Mouse (Mus musculus) MEL-GATA-1-ER (cell line): ENCODE data around the gene Tapbpl.
"Not testable (repeated sequence)": the region's sequence is repeated elsewhere in the genome, so short reads cannot be mapped to it uniquely, and the experiment has no call there.

Experiments used
- DNase-seq: peaks from one replicate; pipeline ENCODE4 v3.0.0-alpha.2; 2012; ENCODE audit warnings: low read depth; ENCODE audit errors: extremely low read depth

The Tapbpl gene

GRCm38 (mm10) chr6:125231117-125232044, at the start of gene Tapbpl:
TSS of gene Tapbpl (minus strand) at chr6:125231860.
- peak; percentile 50 for DNase-seq

GRCm38 (mm10) chr6:125279729-125280128, 48.1 kb upstream of the Tapbpl start:
- DNase-seq, result no peak

- peak; percentile 42 for DNase-seq
Measured at GRCm38 (mm10) chr6:125274841-125275563, 43.3 kb upstream of the Tapbpl start.

GRCm38 (mm10) chr6:125272228-125272785, 40.6 kb upstream of the Tapbpl start:
- no peak for DNase-seq

GRCm38 (mm10) chr6:125271455-125272227, 40.0 kb upstream of the Tapbpl start:
- DNase-seq, result peak; percentile 92

- no peak for DNase-seq
Measured at GRCm38 (mm10) chr6:125268799-125269198, 37.1 kb upstream of the Tapbpl start.

GRCm38 (mm10) chr6:125267469-125267868, 35.8 kb upstream of the Tapbpl start:
- DNase-seq, result no peak

GRCm38 (mm10) chr6:125266600-125266999, 34.9 kb upstream of the Tapbpl start:
- not testable (repeated sequence) for DNase-seq

GRCm38 (mm10) chr6:125266091-125266490, 34.4 kb upstream of the Tapbpl start:
- no peak for DNase-seq

GRCm38 (mm10) chr6:125265239-125265638, 33.6 kb upstream of the Tapbpl start:
- no peak for DNase-seq

GRCm38 (mm10) chr6:125264219-125264618, 32.6 kb upstream of the Tapbpl start:
- DNase-seq, result no peak

GRCm38 (mm10) chr6:125260006-125260555, 28.4 kb upstream of the Tapbpl start:
- DNase-seq, result no peak

GRCm38 (mm10) chr6:125256222-125256966, 24.7 kb upstream of the Tapbpl start:
- DNase-seq, result no peak

GRCm38 (mm10) chr6:125255516-125256044, 23.9 kb upstream of the Tapbpl start:
- DNase-seq, result no peak

- DNase-seq, result peak; percentile 66
Measured at GRCm38 (mm10) chr6:125253863-125254715, 22.4 kb upstream of the Tapbpl start.

GRCm38 (mm10) chr6:125252711-125253110, 21.1 kb upstream of the Tapbpl start:
- no peak for DNase-seq

GRCm38 (mm10) chr6:125252285-125252684, 20.6 kb upstream of the Tapbpl start:
- DNase-seq, result no peak

- no peak for DNase-seq
Measured at GRCm38 (mm10) chr6:125244551-125244950, 12.9 kb upstream of the Tapbpl start.

GRCm38 (mm10) chr6:125241566-125241965, 9.9 kb upstream of the Tapbpl start:
- no peak for DNase-seq
